Mouse (Mus musculus) layer of hippocampus, adult 2 months (tissue): ENCODE measurements around the gene Grk5. TPM values are rescaled to one million over a fixed set of nuclear protein-coding genes. Genes with fewer than 3 reads are reported as not detected.

Source experiments
- DNase-seq, 2 experiments: peaks; one replicate each; pipeline ENCODE4 v3.0.0; 2022; ENCODE audit warnings: low spot score in 2 of 2
- H3K27ac ChIP-seq: fragments of 200-600 bp; 2 replicates; pipeline ENCODE4 v1.8.1; 2022
- H3K4me3 ChIP-seq: fragments of 200-600 bp; 2 replicates; pipeline ENCODE4 v1.8.1; 2022; ENCODE audit warnings: mild to moderate bottlenecking
- CTCF ChIP-seq: fragments of 200-600 bp; conservative IDR thresholded peaks from 2 replicates; pipeline ENCODE4 v1.8.1; 2022; ENCODE audit warnings: antibody characterized with exemption, mild to moderate bottlenecking, moderate library complexity
- total RNA-seq, 2 experiments: library from RNA; stranded (reverse); gene quantifications; 2 replicates each; pipeline ENCODE4 v1.2.3; 2021

Gene Grk5
- total RNA-seq, 2 experiments from 2014 or later: 10.4 to 11.5 TPM

GRCm38 (mm10) chr19:61140342-61141206 lies 251.0 kb downstream of the Grk5 start, which contains the start of gene Zfp950:
Gene Zfp950 (minus strand): TSS chr19:61140840.
- Histone ChIP-seq H3K27ac (peak within 1 kb of the TSS; percentile 88), H3K4me3 (peak within 1 kb of the TSS; percentile 88)
- peak; percentile 74 to 92 for DNase-seq
- no peak for TF ChIP-seq CTCF

DNA sequence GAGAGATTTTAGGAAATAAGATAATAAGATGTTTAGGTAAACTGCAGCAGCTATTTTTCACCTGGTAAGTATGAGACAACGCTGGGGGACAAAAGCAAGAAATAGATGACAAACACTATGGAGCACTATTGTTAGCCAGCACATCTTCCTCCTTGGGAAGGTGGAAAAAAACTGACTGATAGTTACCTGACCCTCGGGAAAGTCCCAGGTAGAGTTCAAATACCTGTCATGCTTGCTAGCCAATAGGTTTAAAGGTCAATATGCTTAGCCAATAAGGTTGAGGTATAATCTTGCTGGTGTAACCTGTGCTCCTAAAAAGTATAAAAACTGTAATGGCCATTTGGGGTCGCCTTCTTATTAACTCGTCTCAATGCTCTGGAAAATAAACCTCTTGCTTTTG lies 251.8 kb downstream of the Grk5 start:
- Histone ChIP-seq H3K4me3 (peak overlapping the region; percentile 88), H3K27ac (peak overlapping the region; percentile 88)
- DNase-seq: no peak
- TF ChIP-seq CTCF: no peak

Other genes with a start within 250 kb of the Grk5 start
- gene Nanos1, start 133.8 kb upstream of the Grk5 start, total RNA-seq: 10 to 100 TPM; 14.8 to 16.8 TPM
- 100 to 1,000 TPM; 105 to 106 TPM for gene Eif3a, start 99.1 kb upstream of the Grk5 start, total RNA-seq
- 10 to 100 TPM; 42.7 to 47.7 TPM for gene Fam45a, start 78.2 kb upstream of the Grk5 start, total RNA-seq
- 10 to 100 TPM; 14.3 to 16.9 TPM for gene Sfxn4, start 28.3 kb upstream of the Grk5 start, total RNA-seq
- gene Prdx3, start 15.2 kb upstream of the Grk5 start, total RNA-seq: 10 to 100 TPM; 73.5 to 75.2 TPM